In the genomic region with DNA sequence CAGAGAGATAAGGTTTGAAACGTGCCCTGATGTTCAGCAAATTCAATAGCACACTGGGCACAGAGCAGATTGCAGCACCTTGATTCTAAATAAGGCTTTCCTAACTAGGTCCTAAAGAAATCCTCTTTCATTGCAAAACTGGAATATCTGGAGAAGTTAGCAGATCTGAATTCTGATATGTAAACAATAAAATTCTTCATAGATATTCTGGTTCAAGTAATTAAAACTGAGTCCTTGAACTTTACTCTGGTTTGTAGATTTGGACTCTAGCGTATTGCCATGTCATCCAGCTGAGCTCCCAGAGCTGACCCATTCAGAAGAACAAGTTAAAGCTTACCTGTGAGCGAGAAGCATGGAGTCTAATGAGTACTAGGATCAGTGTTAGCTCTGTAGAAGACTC, we compare ENCODE assay signal across 17 mouse cellular contexts.
"Had no signal": no experiment of that assay in that cellular context is flagged by ENCODE, and none has a peak within 500 bp of the region (broad histone marks: within the 10 kb centered on the region; RNA-seq: fewer than 3 reads in every experiment).

No protein-coding gene starts in this region.

- H3K4me3 ChIP-seq: limb, embryonic 12.5 days; liver, embryonic 13.5 days; liver, embryonic 15.5 days; megakaryocyte, embryonic 14.5 days; midbrain, embryonic 13.5 days; midbrain, embryonic 15.5 days; neural tube, embryonic 12.5 days had no signal

- H3K27me3 ChIP-seq: limb, embryonic 12.5 days; liver, embryonic 13.5 days; liver, embryonic 15.5 days; megakaryocyte, embryonic 14.5 days; midbrain, embryonic 13.5 days; midbrain, embryonic 15.5 days; neural tube, embryonic 12.5 days had no signal

- H3K4me2 ChIP-seq: limb, embryonic 12.5 days; liver, embryonic 13.5 days; liver, embryonic 15.5 days; lung, embryonic 14.5 days; midbrain, embryonic 11.5 days; midbrain, embryonic 13.5 days; midbrain, embryonic 15.5 days; neural tube, embryonic 12.5 days had no signal

- H3K9me3 ChIP-seq: limb, embryonic 12.5 days; liver, embryonic 13.5 days; liver, embryonic 15.5 days; midbrain, embryonic 13.5 days; midbrain, embryonic 15.5 days; neural tube, embryonic 12.5 days had no signal

- DNase-seq: liver, embryonic 13.5 days; lung, embryonic 14.5 days; lung, postnatal 14 days; right cerebral cortex, postnatal 25 days; right cerebral cortex, postnatal 4 days; spleen, adult 18-20 months; thymus, adult 18-20 months; thymus, postnatal 14 days; thymus, postnatal 36 days had no signal

- H3K9ac ChIP-seq: limb, embryonic 12.5 days; liver, embryonic 13.5 days; liver, embryonic 15.5 days; lung, embryonic 14.5 days; midbrain, embryonic 13.5 days; midbrain, embryonic 15.5 days; neural tube, embryonic 12.5 days had no signal

- H3K4me1 ChIP-seq: limb, embryonic 12.5 days; liver, embryonic 13.5 days; liver, embryonic 15.5 days; megakaryocyte, embryonic 14.5 days; midbrain, embryonic 13.5 days; midbrain, embryonic 15.5 days; neural tube, embryonic 12.5 days had no signal

- ATAC-seq: midbrain, embryonic 13.5 days; midbrain, embryonic 15.5 days had no signal

- H3K27ac ChIP-seq: limb, embryonic 12.5 days; liver, embryonic 13.5 days; liver, embryonic 15.5 days; macrophage; midbrain, embryonic 13.5 days; midbrain, embryonic 15.5 days; neural tube, embryonic 12.5 days had no signal

- H3K36me3 ChIP-seq: limb, embryonic 12.5 days; liver, embryonic 13.5 days; liver, embryonic 15.5 days; midbrain, embryonic 13.5 days; midbrain, embryonic 15.5 days; neural tube, embryonic 12.5 days had no signal
